Mouse (Mus musculus): ENCODE results near the gene Nfkb1.

DNA sequence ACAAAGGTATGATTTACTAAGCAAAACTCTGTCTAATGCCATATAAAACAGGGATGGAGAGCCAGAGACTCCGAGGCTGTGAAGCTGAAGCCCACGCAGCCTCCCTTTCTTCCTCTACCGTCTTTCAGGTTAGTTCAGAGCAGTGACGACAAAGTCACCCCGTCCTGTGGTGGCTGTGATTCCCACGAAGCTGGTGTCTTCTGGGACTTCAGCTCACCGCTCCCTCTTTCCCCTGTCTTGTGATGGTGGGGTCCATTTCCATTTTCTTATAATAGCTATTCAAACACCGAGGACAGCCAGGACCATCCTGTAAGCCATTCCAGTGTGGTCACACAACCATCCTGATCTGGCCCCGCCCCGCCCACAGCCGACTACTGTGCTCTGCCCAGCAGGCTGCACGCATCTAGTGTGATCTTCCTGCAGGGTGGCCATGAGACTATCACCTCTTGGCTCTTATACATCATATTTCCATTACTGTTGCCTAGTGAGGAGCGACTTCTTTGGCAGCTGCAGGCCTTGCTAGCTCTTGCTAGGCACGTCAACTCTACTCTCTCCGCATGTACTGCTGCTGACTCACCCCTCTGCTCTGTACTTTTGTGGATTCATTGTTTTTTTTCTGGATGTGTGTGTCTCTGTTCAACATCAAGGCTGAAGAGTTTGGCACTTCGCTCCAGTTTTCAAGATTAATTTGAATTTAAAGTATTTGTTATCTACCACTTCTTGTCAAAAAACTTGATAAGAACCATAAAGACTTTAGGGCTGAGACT, 50.3 kb downstream of the Nfkb1 start:
- TF ChIP-seq CTCF (conservative IDR thresholded peaks at IDR 0.05; ENCODE audit: insufficient read depth, insufficient read length, low read depth, low read length) (no peak), POLR2A (IDR thresholded peaks at IDR 0.05; ENCODE audit: low read depth, low read length) (no peak)

Data from kidney, adult 2 months (tissue).